21 mouse cellular contexts compared by ENCODE assay signal in the genomic region with DNA sequence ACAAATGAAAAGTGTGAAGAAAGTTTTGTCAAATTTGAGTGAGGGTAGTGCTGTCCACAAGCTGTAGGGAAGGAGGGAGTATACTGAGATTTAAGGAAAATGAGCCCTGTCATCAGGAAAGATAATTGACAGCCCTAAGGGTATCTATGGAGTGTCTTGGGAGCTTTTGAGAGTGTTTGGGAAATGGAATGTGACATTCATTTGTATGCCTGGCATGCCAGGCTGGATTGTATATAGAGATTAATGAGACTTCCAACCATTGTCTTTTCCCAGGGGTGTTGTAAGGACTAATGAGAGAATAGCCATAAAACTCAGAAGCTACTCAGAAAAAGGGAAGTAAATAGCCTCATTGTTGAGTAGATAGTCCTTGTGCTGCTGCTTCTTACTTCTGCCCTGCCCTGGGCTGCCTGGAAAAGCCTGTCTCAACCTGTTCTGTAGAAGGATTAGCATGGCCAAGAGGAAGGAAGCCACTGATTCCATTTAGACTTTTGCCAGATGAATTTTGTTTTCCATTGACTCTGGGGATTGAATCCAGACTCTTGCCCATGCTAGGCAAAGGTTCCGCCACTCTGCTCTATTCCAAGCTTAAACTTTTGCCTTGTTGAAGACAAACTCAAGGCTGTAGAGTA. TPM values are rescaled to one million over a fixed set of nuclear protein-coding genes. Genes with fewer than 3 reads are reported as not detected.
DNase-seq lines count a peak whose midpoint lies in the region; ATAC-seq and TF ChIP-seq lines count a peak whose summit lies in the region.
"Had no signal": no experiment of that assay in that cellular context is flagged by ENCODE, and none has a peak within 500 bp of the region (broad histone marks: within the 10 kb centered on the region; RNA-seq: fewer than 3 reads in every experiment).

No protein-coding gene starts in this region.

- no peak overlapping the region for H3K27ac ChIP-seq in MEL (ENCODE audit: control insufficient read depth, low read depth, low read length)
- no peak overlapping the region for H3K27ac ChIP-seq in neural tube, embryonic 13.5 days (replicated peaks)
- H3K27ac ChIP-seq in forebrain, embryonic 15.5 days (replicated peaks) = no peak overlapping the region
- H3K27ac ChIP-seq: embryonic facial prominence, embryonic 12.5 days; forebrain, embryonic 13.5 days; heart, embryonic 10.5 days; hindbrain, embryonic 12.5 days had no signal

- H3K9me3 ChIP-seq in MEL (replicated peaks; ENCODE audit: insufficient read depth, low read length) = no peaks in the 10 kb centered on the region
- H3K9me3 ChIP-seq in neural tube, embryonic 13.5 days = no peaks in the 10 kb centered on the region
- H3K9me3 ChIP-seq in forebrain, embryonic 15.5 days = no peaks in the 10 kb centered on the region
- H3K9me3 ChIP-seq: embryonic facial prominence, embryonic 12.5 days; forebrain, embryonic 13.5 days; heart, embryonic 10.5 days; hindbrain, embryonic 12.5 days had no signal

- no peaks in the 10 kb centered on the region for H3K27me3 ChIP-seq in MEL (ENCODE audit: control insufficient read depth in 1 of 2, insufficient read depth in 2 of 2, low read length in 2 of 2)
- no peaks in the 10 kb centered on the region for H3K27me3 ChIP-seq in neural tube, embryonic 13.5 days
- no peaks in the 10 kb centered on the region for H3K27me3 ChIP-seq in forebrain, embryonic 15.5 days
- H3K27me3 ChIP-seq: embryonic facial prominence, embryonic 12.5 days; forebrain, embryonic 13.5 days; hindbrain, embryonic 12.5 days had no signal

- TF ChIP-seq CTCF in MEL (IDR thresholded peaks at IDR 0.05 in 2 of 3, conservative IDR thresholded peaks at IDR 0.05 in 1 of 3; ENCODE audit: control insufficient read depth in 1 of 3, insufficient read depth in 1 of 3, low read depth in 2 of 3, low read length in 3 of 3, poor library complexity in 1 of 3, severe bottlenecking in 1 of 3) = no peak

- ATAC-seq in neural tube, embryonic 13.5 days (ENCODE audit: low read depth) = peak; percentile 79
- no peak for ATAC-seq in forebrain, embryonic 15.5 days (replicated peaks)
- ATAC-seq: forebrain, embryonic 13.5 days; hindbrain, embryonic 16.5 days; inflammation-experienced regulatory T-cells, adult 6 months had no signal

- no peak for TF ChIP-seq POLR2A in MEL (IDR thresholded peaks at IDR 0.05; ENCODE audit: control insufficient read depth in 1 of 2, insufficient read depth in 1 of 2, low read depth in 1 of 2, low read length in 2 of 2, poor library complexity in 1 of 2)

- no peak overlapping the region for H3K9ac ChIP-seq in MEL (ENCODE audit: control insufficient read depth, low read depth, low read length, poor library complexity, severe bottlenecking)
- H3K9ac ChIP-seq in neural tube, embryonic 13.5 days = no peak overlapping the region
- H3K9ac ChIP-seq in forebrain, embryonic 15.5 days (replicated peaks) = no peak overlapping the region
- H3K9ac ChIP-seq: embryonic facial prominence, embryonic 12.5 days; forebrain, embryonic 13.5 days; hindbrain, embryonic 12.5 days had no signal

- no peaks in the 10 kb centered on the region for H3K79me2 ChIP-seq in MEL (ENCODE audit: control insufficient read depth, insufficient read depth, low read length, poor library complexity)

- TF ChIP-seq EP300 in MEL (IDR thresholded peaks at IDR 0.05; ENCODE audit: low read depth in 1 of 2, low read length in 2 of 2) = no peak

- no peak for TF ChIP-seq RAD21 in MEL (IDR thresholded peaks at IDR 0.05; ENCODE audit: low read depth, low read length)

- no peaks in the 10 kb centered on the region for H3K4me1 ChIP-seq in MEL (ENCODE audit: control insufficient read depth in 1 of 2, insufficient read depth in 2 of 2, low read length in 2 of 2)
- H3K4me1 ChIP-seq in neural tube, embryonic 13.5 days (replicated peaks) = peaks cover 13% of the 10 kb centered on the region; the same call in 1 of the 2 replicates
- H3K4me1 ChIP-seq in forebrain, embryonic 15.5 days = no peaks in the 10 kb centered on the region
- H3K4me1 ChIP-seq: embryonic facial prominence, embryonic 12.5 days; forebrain, embryonic 13.5 days; heart, embryonic 10.5 days; hindbrain, embryonic 12.5 days had no signal

- H3K4me2 ChIP-seq in neural tube, embryonic 13.5 days = no peak overlapping the region
- no peak overlapping the region for H3K4me2 ChIP-seq in forebrain, embryonic 15.5 days (replicated peaks)
- H3K4me2 ChIP-seq: embryonic facial prominence, embryonic 12.5 days; forebrain, embryonic 13.5 days; hindbrain, embryonic 12.5 days had no signal

- H3K4me3 ChIP-seq in MEL (ENCODE audit: control insufficient read depth in 1 of 2, insufficient read depth in 1 of 2, low read depth in 2 of 2, low read length in 2 of 2) = no peak overlapping the region
- no peak overlapping the region for H3K4me3 ChIP-seq in neural tube, embryonic 13.5 days
- H3K4me3 ChIP-seq in forebrain, embryonic 15.5 days = no peak overlapping the region
- H3K4me3 ChIP-seq: embryonic facial prominence, embryonic 12.5 days; forebrain, embryonic 13.5 days; heart, embryonic 10.5 days; hindbrain, embryonic 12.5 days had no signal

- DNase-seq in MEL (ENCODE audit: low read depth, low spot score) (peak; percentile 58), MN1 (ENCODE audit: low spot score) (peak; percentile 19), adipocyte (ENCODE audit: low spot score) (peak; percentile 88)
- DNase-seq in lung, adult 18-20 months = no peak
- DNase-seq in thymus, postnatal 0 days (ENCODE audit: low spot score) = no peak
- DNase-seq: adrenal gland, postnatal 10 days; cerebellum, adult 11-12 months; cerebellum, adult 9-10 months; cerebellum, postnatal 25 days; gastrocnemius, postnatal 36 days; heart, adult 11 months; heart, postnatal 10 days; heart, postnatal 4 days had no signal

- H3K36me3 ChIP-seq in MEL (ENCODE audit: control insufficient read depth in 1 of 2, insufficient read depth in 2 of 2, low read length in 2 of 2) = peaks cover 0 to 7% of the 10 kb centered on the region in 2 experiments; a peak in 2 of 4 replicates
- H3K36me3 ChIP-seq in neural tube, embryonic 13.5 days = peaks cover 81% of the 10 kb centered on the region
- peaks cover 88% of the 10 kb centered on the region for H3K36me3 ChIP-seq in forebrain, embryonic 15.5 days

- WGBS in neural tube, embryonic 13.5 days = 93% methylated on average over 1 of the region's 1 CpGs
- 96% methylated on average over 1 of the region's 1 CpGs for WGBS in forebrain, embryonic 15.5 days

TF ChIP-seq in MEL, 35 proteins besides CTCF, POLR2A, EP300 and RAD21:
- TF ChIP-seq ETS1 (IDR thresholded peaks at IDR 0.05; ENCODE audit: low read depth, low read length) (no peak), HCFC1 (IDR thresholded peaks at IDR 0.05; ENCODE audit: low read depth, low read length) (no peak), MYB (IDR thresholded peaks at IDR 0.05; ENCODE audit: low read depth, low read length) (no peak), MEF2A (IDR thresholded peaks at IDR 0.05; ENCODE audit: extremely low read depth, insufficient replicate concordance, low read depth, low read length, poor library complexity, severe bottlenecking) (no peak), TAL1 (IDR thresholded peaks at IDR 0.05; ENCODE audit: low read length) (no peak)

RNA-seq across cellular contexts. Expression of a gene that starts 22.1 kb away (rescaled TPM):
- 12.8 and 14.7 TPM in 2 replicates for total RNA-seq in MEL (2012; rRNA removed)
- polyA plus RNA-seq in MEL (2012; ENCODE audit: insufficient read depth in 1 of 2, insufficient read length in 2 of 2, low read depth in 1 of 2, low replicate concordance in 2 of 2, missing spikeins in 1 of 2) = 10 to 100 TPM; 23.4 to 25.6 TPM
- 34.8 and 39.8 TPM in 2 replicates for polyA plus RNA-seq in neural tube, embryonic 13.5 days (2015; fragmentation: Nextera tagmentation; extraction: Ambion mirVana)
- polyA plus RNA-seq in forebrain, embryonic 15.5 days (2015; fragmentation: Nextera tagmentation; extraction: Ambion mirVana) = 43.4 and 44.9 TPM in 2 replicates
- 14.7 and 16.7 TPM in 2 replicates for polyA plus RNA-seq in thymus, postnatal 0 days (2015; fragmentation: Nextera tagmentation; extraction: Ambion mirVana)

Comparison
In these comparisons a context has a peak if more than half of its experiments do, and no peak if none do; other contexts are left out.
1. DNase-seq: peak in MEL (single experiment), MN1 (single experiment) and adipocyte (single experiment); none in lung, adult 18-20 months (0 of 2) and thymus, postnatal 0 days (single experiment).